Mouse (Mus musculus): Measurements from ENCODE around the gene Gtf3c5.
A peak's percentile ranks its signal among the peaks of the same experiment; 100 is the strongest.

Gtf3c5 gene

GRCm38 (mm10) chr2:28583651-28584050, at the start of gene Gtf3c5:
Gene Gtf3c5 (minus strand): TSS chr2:28583751.
- DNase-seq: no peak

GRCm38 (mm10) chr2:28633136-28633535, 49.6 kb upstream of the Gtf3c5 start:
- DNase-seq: no peak

GRCm38 (mm10) chr2:28632626-28633025, 49.1 kb upstream of the Gtf3c5 start:
- DNase-seq: no peak

GRCm38 (mm10) chr2:28629911-28630381, 46.4 kb upstream of the Gtf3c5 start:
- DNase-seq: no peak

- peak; percentile 35 for DNase-seq
Measured at GRCm38 (mm10) chr2:28628053-28628452, 44.5 kb upstream of the Gtf3c5 start.

GRCm38 (mm10) chr2:28626038-28626437, 42.5 kb upstream of the Gtf3c5 start:
- no peak for DNase-seq

GRCm38 (mm10) chr2:28624870-28625269, 41.3 kb upstream of the Gtf3c5 start:
- no peak for DNase-seq

GRCm38 (mm10) chr2:28622521-28623124, 39.1 kb upstream of the Gtf3c5 start:
- DNase-seq: peak; percentile 64

GRCm38 (mm10) chr2:28621664-28622171, 38.2 kb upstream of the Gtf3c5 start, which contains the start of gene Gfi1b:
Gene Gfi1b (minus strand): TSS chr2:28621982.
- DNase-seq: no peak

- no peak for DNase-seq
Measured at GRCm38 (mm10) chr2:28621111-28621510, 37.6 kb upstream of the Gtf3c5 start.

- no peak for DNase-seq
Measured at GRCm38 (mm10) chr2:28620522-28620921, 37.0 kb upstream of the Gtf3c5 start.

- DNase-seq: no peak
Measured at GRCm38 (mm10) chr2:28619369-28619768, 35.8 kb upstream of the Gtf3c5 start.

- no peak for DNase-seq
Measured at GRCm38 (mm10) chr2:28618777-28619336, 35.3 kb upstream of the Gtf3c5 start.

GRCm38 (mm10) chr2:28617498-28618486, 34.2 kb upstream of the Gtf3c5 start:
- no peak for DNase-seq

GRCm38 (mm10) chr2:28616874-28617273, 33.3 kb upstream of the Gtf3c5 start:
- no peak for DNase-seq

GRCm38 (mm10) chr2:28616358-28616757, 32.8 kb upstream of the Gtf3c5 start:
- DNase-seq: peak; percentile 41

GRCm38 (mm10) chr2:28613599-28613998, 30.0 kb upstream of the Gtf3c5 start:
- no peak for DNase-seq

GRCm38 (mm10) chr2:28612436-28613063, 29.0 kb upstream of the Gtf3c5 start:
- DNase-seq: no peak

GRCm38 (mm10) chr2:28611407-28611787, 27.8 kb upstream of the Gtf3c5 start:
- DNase-seq: no peak

GRCm38 (mm10) chr2:28610716-28611406, 27.3 kb upstream of the Gtf3c5 start:
- DNase-seq: no peak

GRCm38 (mm10) chr2:28609851-28610250, 26.3 kb upstream of the Gtf3c5 start:
- no peak for DNase-seq
